Mouse (Mus musculus) activated CD4-positive, CD25-positive, alpha-beta regulatory T cell, adult 9 weeks (primary cell): Measurements from ENCODE around the gene Dscam. TPM values are rescaled to one million over a fixed set of nuclear protein-coding genes. Genes with fewer than 3 reads are reported as not detected.

Experiments
- polyA plus RNA-seq: library from polyadenylated mRNA; unstranded; fragments of 100-300 nt; shearing (Covaris generic); gene quantifications from one replicate; pipeline ENCODE4 v1.2.1, GENCODE M21; 2017

Gene Dscam
- polyA plus RNA-seq, result 0.71 TPM

GRCm38 (mm10) chr16:97170513-97171081, at the start of gene Dscam:
Dscam (minus strand) TSS chr16:97170752.

Other genes starting within 250 kb of the Dscam start
- 0.42 TPM for gene Bace2, start 186.0 kb upstream of the Dscam start, polyA plus RNA-seq